Mouse (Mus musculus) bone marrow macrophage, adult 2 months (primary cell): ENCODE measurements at regions not wholly inside any gene's neighbourhood (a gene's known extent, or its start where the extent isn't known, plus 50 kb on each side); places are given as distances from the start of the nearest gene placed in this dataset.

ENCODE experiments used
- H3K27ac ChIP-seq: 2 replicates; pipeline ENCODE4 v1.5.1; 2012; ENCODE audit warnings: low read depth, low read length; ENCODE audit not compliant: insufficient read depth
- H3K4me1 ChIP-seq: 2 replicates; pipeline ENCODE4 v1.6.1; 2012; ENCODE audit warnings: low read length; ENCODE audit not compliant: control insufficient read depth, insufficient read depth
- H3K4me3 ChIP-seq: 2 replicates; pipeline ENCODE4 v1.5.1; 2012; ENCODE audit warnings: mild to moderate bottlenecking, low read length, moderate library complexity; ENCODE audit not compliant: insufficient read depth
- CTCF ChIP-seq: IDR thresholded peaks from 2 replicates; pipeline ENCODE4 v1.5.1; 2012; ENCODE audit warnings: low read depth, mild to moderate bottlenecking, low read length, moderate library complexity
- POLR2A ChIP-seq: IDR thresholded peaks from 2 replicates; pipeline ENCODE4 v1.6.1; 2012; ENCODE audit warnings: mild to moderate bottlenecking, low read depth, low read length, borderline replicate concordance

DNA sequence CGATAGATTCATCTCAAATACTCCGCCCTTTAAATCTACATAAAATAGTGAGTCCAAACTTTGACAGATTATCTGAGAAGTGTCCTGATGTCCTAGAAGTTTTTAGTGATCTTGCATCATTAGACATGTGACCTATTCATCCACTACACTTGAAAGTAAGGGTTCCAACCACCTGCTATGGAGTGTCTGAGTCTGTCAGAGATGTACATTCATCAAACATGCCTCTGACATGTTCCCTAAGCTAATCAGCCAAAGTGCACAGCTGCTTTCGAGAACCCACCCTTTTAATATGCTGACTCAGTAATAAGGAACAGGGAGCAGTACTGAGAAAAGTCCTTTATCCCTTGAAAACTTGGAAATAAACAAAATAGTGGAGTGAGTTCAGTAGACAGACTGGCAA, 2414.8 kb upstream of the Gm7489 start:
- Histone ChIP-seq H3K27ac (no peak overlapping the region), H3K4me1 (no peaks in the 10 kb centered on the region), H3K4me3 (no peak overlapping the region)
- no peak for TF ChIP-seq POLR2A
- TF ChIP-seq CTCF: no peak

DNA sequence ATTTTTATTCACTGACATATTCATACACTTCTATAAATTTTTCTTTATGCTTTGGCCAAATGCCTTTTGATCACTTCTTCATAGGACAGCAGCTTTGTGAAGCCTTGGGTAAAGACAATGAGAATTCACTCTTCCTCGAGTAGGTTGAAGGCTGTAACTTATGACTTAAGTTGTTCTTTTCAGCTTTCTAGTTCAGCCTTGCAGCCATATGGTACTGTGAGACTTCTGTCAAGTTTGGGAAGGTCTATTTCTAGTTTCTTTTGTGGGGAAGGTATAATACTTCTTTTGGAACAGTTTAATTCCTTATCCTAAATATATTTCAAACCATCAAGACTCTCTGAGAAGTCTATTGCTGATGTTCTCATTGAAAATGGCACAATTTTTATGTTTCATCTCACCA, 2413.6 kb upstream of the Gm7489 start:
- no peak overlapping the region for H3K27ac ChIP-seq
- H3K4me3 ChIP-seq: no peak overlapping the region
- TF ChIP-seq CTCF: no peak
- TF ChIP-seq POLR2A: no peak
- H3K4me1 ChIP-seq: no peaks in the 10 kb centered on the region

DNA sequence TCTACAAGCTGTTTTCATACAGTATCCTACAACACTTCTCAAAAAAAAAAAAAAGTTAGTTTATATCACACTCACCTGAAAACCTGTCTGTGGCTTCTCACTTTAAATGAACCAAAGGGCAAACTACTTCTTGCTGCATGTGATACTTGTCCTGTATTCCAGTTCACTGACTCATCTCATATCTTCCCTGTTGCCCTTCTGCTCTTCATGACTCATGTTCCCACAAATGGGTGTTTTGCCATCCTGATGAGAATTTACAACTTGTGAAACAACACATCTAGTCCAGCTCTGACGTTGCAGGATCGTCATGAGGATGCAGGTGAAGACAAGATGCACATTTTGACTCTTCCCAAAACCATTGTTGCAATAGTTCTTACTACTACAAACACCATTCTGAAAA, 2412.7 kb upstream of the Gm7489 start:
- no peaks in the 10 kb centered on the region for H3K4me1 ChIP-seq
- no peak for TF ChIP-seq POLR2A
- TF ChIP-seq CTCF: no peak
- no peak overlapping the region for H3K27ac ChIP-seq
- H3K4me3 ChIP-seq: no peak overlapping the region

DNA sequence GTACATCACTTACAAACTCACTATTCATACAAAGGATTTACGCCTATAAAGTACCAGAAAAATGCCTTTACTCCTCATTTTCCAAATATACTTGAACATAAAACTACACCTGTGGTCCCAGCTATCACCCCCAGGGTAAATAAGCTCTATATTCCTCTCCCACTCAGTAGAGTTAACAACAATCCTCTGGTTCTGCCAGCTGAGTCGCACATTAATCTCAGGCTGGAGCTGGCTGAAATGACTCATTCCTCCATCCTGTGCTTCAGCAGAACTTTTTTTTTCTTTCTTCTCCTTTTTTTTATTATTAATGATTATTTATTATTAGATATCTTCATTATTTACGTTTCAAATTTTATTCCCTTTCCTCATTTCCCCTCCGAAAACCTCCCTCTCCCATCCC, 2402.8 kb upstream of the Gm7489 start:
- TF ChIP-seq POLR2A: no peak
- TF ChIP-seq CTCF: no peak
- H3K4me1 ChIP-seq: no peaks in the 10 kb centered on the region
- H3K4me3 ChIP-seq: no peak overlapping the region

DNA sequence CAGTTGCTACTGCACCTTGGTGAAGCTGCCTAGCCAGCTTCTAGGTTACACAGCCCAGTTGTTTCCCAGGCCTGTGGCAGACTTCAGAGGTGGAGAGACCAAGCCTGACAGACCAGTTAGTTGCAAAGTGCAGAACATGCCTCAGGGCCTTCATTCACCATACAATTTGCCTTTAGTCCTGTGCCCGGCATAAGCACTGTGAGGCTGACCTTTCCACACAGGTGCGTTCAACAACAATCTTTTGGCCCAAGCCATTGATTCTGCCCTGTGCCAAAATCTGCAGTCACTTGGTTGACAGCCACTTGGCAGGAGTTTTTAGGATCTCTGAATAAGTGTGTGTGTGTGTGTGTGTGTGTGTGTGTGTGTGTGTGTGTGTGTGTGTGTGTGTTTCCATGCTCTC, 2400.5 kb upstream of the Gm7489 start:
- no peak overlapping the region for H3K4me3 ChIP-seq
- TF ChIP-seq CTCF (no peak), POLR2A (no peak)
- H3K27ac ChIP-seq: no peak overlapping the region
- H3K4me1 ChIP-seq: no peaks in the 10 kb centered on the region

More for the DNA sequence above, 2402.8 kb upstream of the Gm7489 start:
- H3K27ac ChIP-seq: no peak overlapping the region

DNA sequence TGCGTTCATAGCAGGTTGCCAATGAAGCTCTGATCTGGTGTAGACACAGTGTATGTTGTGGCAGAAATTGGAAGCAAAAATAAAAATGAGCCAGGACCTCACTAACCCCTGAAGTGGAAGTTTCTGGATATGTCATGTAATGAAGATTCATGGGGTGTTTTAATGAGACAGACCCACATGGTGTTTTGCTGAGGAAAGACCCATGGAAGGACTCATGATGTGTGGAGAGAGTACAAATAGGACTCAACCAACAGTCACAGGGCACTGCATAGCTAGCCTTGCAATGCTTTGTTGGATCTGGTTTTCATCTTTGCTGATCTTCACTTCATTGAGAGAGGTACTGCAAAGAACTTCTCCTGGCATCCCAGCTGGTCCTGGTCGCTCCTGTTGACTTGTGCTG, 2399.2 kb upstream of the Gm7489 start:
- Histone ChIP-seq H3K4me3 (no peak overlapping the region), H3K4me1 (no peaks in the 10 kb centered on the region), H3K27ac (no peak overlapping the region)
- no peak for TF ChIP-seq POLR2A
- no peak for TF ChIP-seq CTCF

DNA sequence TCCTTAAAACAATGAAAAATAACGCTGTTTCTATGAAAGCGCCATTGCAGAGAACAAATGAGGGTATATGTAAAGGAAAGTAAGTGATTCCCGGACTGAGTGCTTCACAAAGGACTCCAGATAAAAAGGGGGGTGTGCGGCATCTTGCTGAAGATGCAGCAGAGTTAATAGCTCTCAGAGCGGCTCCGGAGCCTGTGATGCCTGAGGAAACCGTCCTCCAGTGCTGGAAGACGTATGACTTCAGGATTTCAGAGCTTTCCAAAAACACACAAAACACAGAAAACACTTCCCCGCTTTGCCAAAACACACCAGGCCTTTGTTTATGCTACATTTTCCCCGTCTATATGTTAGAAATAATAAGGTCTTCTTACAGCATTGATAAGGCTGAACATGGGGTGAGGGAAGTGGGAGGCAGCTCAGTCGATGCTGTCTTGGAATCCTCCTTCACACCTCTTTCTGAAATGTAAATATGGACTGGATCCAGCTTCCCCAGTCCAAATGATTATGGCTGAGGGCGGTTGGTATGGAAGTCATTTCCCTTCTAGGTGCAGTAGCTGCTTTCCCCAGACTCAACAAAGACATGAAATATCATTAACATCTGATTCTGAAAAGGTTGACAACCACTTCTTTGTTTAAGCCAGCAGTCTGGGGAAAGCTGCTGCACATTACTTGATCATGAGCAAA, 2382.5 kb upstream of the Gm7489 start:
- no peaks in the 10 kb centered on the region for H3K4me1 ChIP-seq
- TF ChIP-seq POLR2A (no peak), CTCF (no peak)
- H3K4me3 ChIP-seq: no peak overlapping the region
- no peak overlapping the region for H3K27ac ChIP-seq

DNA sequence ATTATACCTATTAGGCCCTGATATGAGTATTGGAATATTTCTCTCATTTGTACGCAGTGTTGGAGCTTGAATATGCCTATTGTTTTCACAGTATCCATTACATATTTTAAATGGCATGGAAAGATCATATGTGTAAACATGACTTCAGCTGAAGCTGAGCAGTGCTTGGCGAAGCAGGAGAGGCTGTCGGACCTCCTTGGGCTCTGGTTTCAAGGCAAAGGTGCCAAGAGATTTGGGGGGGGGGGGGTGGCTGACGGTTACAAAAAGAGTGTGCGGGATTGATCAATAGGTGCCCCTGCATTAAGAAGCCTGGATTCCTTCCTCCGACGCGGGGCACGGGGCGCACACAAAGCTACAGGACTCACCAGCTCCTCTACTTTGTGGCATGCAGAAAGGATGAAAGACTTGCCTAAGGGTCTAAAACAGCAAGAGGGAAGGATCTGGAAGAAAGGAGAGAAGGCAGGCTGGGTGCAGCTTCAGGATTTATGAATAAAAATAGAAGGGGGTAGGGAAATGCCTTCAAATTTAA, 2381.9 kb upstream of the Gm7489 start:
- no peaks in the 10 kb centered on the region for H3K4me1 ChIP-seq
- TF ChIP-seq CTCF: no peak
- no peak for TF ChIP-seq POLR2A
- H3K4me3 ChIP-seq: no peak overlapping the region
- H3K27ac ChIP-seq: no peak overlapping the region

DNA sequence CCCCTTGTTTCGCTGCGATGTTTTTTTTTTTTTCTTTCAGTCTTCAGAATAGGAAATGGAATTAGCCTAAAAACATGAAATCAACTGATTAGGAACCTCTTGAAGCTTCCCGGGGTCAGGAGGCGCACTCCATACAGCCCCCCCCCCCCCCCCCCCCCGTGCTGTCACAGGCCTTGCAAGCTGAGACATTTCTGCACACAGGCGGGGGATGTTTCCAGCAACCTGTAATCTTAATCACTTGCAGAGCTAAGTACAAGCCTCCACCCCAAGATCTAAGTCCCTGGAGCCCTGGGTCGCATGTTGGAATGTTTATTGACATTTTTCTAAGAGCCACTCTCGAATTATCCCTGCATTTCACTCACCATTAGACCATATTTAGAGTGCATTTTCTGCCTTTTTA, 2381.4 kb upstream of the Gm7489 start:
- no peak overlapping the region for H3K4me3 ChIP-seq
- TF ChIP-seq CTCF (no peak), POLR2A (no peak)
- H3K4me1 ChIP-seq: no peaks in the 10 kb centered on the region
- H3K27ac ChIP-seq: no peak overlapping the region

DNA sequence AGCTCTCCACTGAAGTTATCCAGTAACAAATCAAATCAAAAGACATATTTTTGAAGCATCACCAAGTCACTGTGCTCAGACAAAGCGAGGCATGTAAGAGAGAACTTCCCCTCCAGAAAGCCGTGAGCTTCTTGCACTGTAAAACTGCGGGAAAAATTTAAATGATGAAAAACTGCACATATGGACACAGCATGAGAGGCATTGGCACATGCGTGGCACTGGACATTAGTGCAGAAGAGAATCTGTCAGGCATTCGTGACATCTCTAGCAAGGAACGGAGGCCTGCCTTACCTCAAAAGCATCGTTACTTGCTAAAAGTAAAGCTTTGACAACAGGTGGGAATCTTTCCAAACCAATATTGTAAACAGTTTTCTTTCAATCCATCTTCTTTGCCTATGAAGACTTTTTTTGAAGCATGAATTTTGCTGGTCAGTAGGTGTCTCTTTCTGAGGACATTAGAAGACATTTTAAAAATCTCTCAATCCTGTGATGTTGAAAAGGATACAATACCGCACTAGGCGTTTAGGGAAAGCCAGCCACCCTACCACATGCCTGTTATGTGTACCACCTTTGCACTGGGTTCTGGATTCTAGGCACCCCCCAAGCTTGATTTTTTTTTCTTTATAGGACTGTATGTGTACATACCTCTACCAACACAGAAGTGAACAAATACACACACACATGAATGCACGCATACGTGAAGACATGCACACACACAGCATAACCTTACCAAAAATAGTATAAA, 2380.5 kb upstream of the Gm7489 start:
- no peak overlapping the region for H3K27ac ChIP-seq
- no peak for TF ChIP-seq POLR2A
- TF ChIP-seq CTCF: no peak
- H3K4me1 ChIP-seq: no peaks in the 10 kb centered on the region
- no peak overlapping the region for H3K4me3 ChIP-seq
